26 mouse cellular contexts compared by ENCODE assay signal in genomic region chr12:74952661-74953060, GRCm38 (mm10).
DNase-seq lines count a peak whose midpoint lies in the region; TF ChIP-seq lines count a peak whose summit lies in the region.
"Had no signal": no experiment of that assay in that cellular context is flagged by ENCODE, and none has a peak within 500 bp of the region (broad histone marks: within the 10 kb centered on the region; RNA-seq: fewer than 3 reads in every experiment).

No protein-coding gene starts in this region.

- DNase-seq in cerebellum, postnatal 10 days: peak; percentile 9 to 17
- DNase-seq in cerebellum, postnatal 25 days: no peak
- peak; percentile 6 for DNase-seq in left cerebral cortex, postnatal 4 days
- DNase-seq in left cerebral cortex, postnatal 10 days (ENCODE audit: extremely low spot score in 1 of 2, low spot score in 2 of 2): no peak
- peak; percentile 53 for DNase-seq in NIH3T3 (ENCODE audit: low read depth)
- DNase-seq in gastrocnemius, adult 8-10 months (ENCODE audit: low spot score in 2 of 2): no peak
- DNase-seq in cerebellum, postnatal 36 days: no peak
- DNase-seq: adrenal gland, postnatal 36 days; cerebellum, adult 2 months; embryo, embryonic 11 days; gastrocnemius, adult 2 months; heart, postnatal 14 days; kidney, adult 8-10 months; kidney, postnatal 10 days; liver, embryonic 13.5 days; lung, adult 18-20 months; lung, postnatal 4 days; right cerebral cortex, postnatal 25 days; spleen, adult 18-20 months; thymus, postnatal 4 days had no signal

- intact Hi-C loops in left cerebral cortex, postnatal 4 days (cut with DNase I): no loop called here
- intact Hi-C loops in left cerebral cortex, postnatal 10 days (cut with DNase I): no loop called here

- TF ChIP-seq POLR2A in embryonic fibroblast, embryonic 13.5 days (IDR thresholded peaks at IDR 0.05; ENCODE audit: low read depth, low read length): no peak

- H3K4me3 ChIP-seq in embryonic fibroblast, embryonic 13.5 days (ENCODE audit: insufficient read depth, low read length): no peak overlapping the region
- H3K4me3 ChIP-seq: gastrocnemius, adult 2 months; hindbrain, embryonic 10.5 days; intestine, embryonic 15.5 days; limb, embryonic 15.5 days; liver, embryonic 13.5 days; megakaryocyte, embryonic 14.5 days; midbrain, embryonic 12.5 days had no signal

- H3K4me1 ChIP-seq in embryonic fibroblast, embryonic 13.5 days (ENCODE audit: control insufficient read depth, insufficient read depth, low read length): no peaks in the 10 kb centered on the region
- H3K4me1 ChIP-seq: intestine, embryonic 15.5 days; limb, embryonic 15.5 days; liver, embryonic 13.5 days; megakaryocyte, embryonic 14.5 days had no signal

- H3K27ac ChIP-seq in embryonic fibroblast, embryonic 13.5 days (ENCODE audit: insufficient read depth, low read length): peak overlapping the region; percentile 1; the same call in 1 of the 2 replicates
- H3K27ac ChIP-seq: gastrocnemius, adult 2 months; hindbrain, embryonic 10.5 days; intestine, embryonic 15.5 days; limb, embryonic 15.5 days; liver, embryonic 13.5 days; midbrain, embryonic 12.5 days had no signal

- TF ChIP-seq CTCF in embryonic fibroblast, embryonic 13.5 days (IDR thresholded peaks at IDR 0.05; ENCODE audit: borderline replicate concordance, insufficient read depth, low read length): no peak

Comparison
In these comparisons a context has a peak if more than half of its experiments do, and no peak if none do; other contexts are left out.
1. DNase-seq: peak in cerebellum, postnatal 10 days (2 of 2), left cerebral cortex, postnatal 4 days (single experiment) and NIH3T3 (single experiment); none in cerebellum, postnatal 25 days (0 of 2), left cerebral cortex, postnatal 10 days (0 of 2), gastrocnemius, adult 8-10 months (0 of 2) and cerebellum, postnatal 36 days (0 of 2).